Comparison of ENCODE assay signal across 31 mouse cellular contexts in genomic region chr9:54474031-54474430, GRCm38 (mm10). TPM values are rescaled to one million over a fixed set of nuclear protein-coding genes. Genes with fewer than 3 reads are reported as not detected.
DNase-seq lines count a peak whose midpoint lies in the region; ATAC-seq lines count a peak whose summit lies in the region.
"Had no signal": no experiment of that assay in that cellular context is flagged by ENCODE, and none has a peak within 500 bp of the region (broad histone marks: within the 10 kb centered on the region; RNA-seq: fewer than 3 reads in every experiment).

No protein-coding gene starts in this region.

- no peaks in the 10 kb centered on the region for H3K27me3 ChIP-seq in hindbrain, embryonic 11.5 days (ENCODE audit: control insufficient read depth, insufficient read depth, low read length)
- H3K27me3 ChIP-seq in hindbrain, embryonic 14.5 days (ENCODE audit: control insufficient read depth, insufficient read depth, low read length): no peaks in the 10 kb centered on the region
- H3K27me3 ChIP-seq in kidney, embryonic 15.5 days: no peaks in the 10 kb centered on the region
- H3K27me3 ChIP-seq: embryonic facial prominence, embryonic 13.5 days; forebrain, embryonic 15.5 days; hindbrain, embryonic 15.5 days; limb, embryonic 13.5 days had no signal

- 80% methylated on average over 4 of the region's 4 CpGs for WGBS in hindbrain, embryonic 11.5 days
- 53% methylated on average over 4 of the region's 4 CpGs for WGBS in hindbrain, embryonic 14.5 days
- whole genome bisulfite sequencing in kidney, embryonic 15.5 days: 57% methylated on average over 4 of the region's 4 CpGs

- no peak for ATAC-seq in hindbrain, embryonic 11.5 days (ENCODE audit: low FRiP score)
- ATAC-seq in hindbrain, embryonic 14.5 days (ENCODE audit: low FRiP score): no peak
- ATAC-seq in granulocyte monocyte progenitor cell, adult 5-6 weeks (replicated peaks; ENCODE audit: poor library complexity, severe bottlenecking): peak; percentile 46
- ATAC-seq in neutrophil, adult 5-6 weeks (ENCODE audit: extremely low read depth, insufficient number of reproducible peaks, low FRiP score, poor library complexity, severe bottlenecking): peak; percentile 92
- ATAC-seq in kidney, embryonic 15.5 days (replicated peaks; ENCODE audit: low FRiP score): no peak
- ATAC-seq: CD4-positive, CD25-positive, alpha-beta regulatory T cell, adult 4 months; forebrain, embryonic 15.5 days; inflammation-experienced regulatory T-cells, adult 6 months had no signal

- H3K9ac ChIP-seq in hindbrain, embryonic 11.5 days (ENCODE audit: low read depth, low read length): no peak overlapping the region
- no peak overlapping the region for H3K9ac ChIP-seq in hindbrain, embryonic 14.5 days
- no peak overlapping the region for H3K9ac ChIP-seq in kidney, embryonic 15.5 days
- H3K9ac ChIP-seq: embryonic facial prominence, embryonic 13.5 days; forebrain, embryonic 15.5 days; hindbrain, embryonic 15.5 days; limb, embryonic 13.5 days had no signal

- DNase-seq in hindbrain, embryonic 11.5 days (ENCODE audit: low spot score): peak; percentile 2
- DNase-seq in hindbrain, embryonic 14.5 days (ENCODE audit: low spot score): no peak
- peak; percentile 61 for DNase-seq in lung, postnatal 36 days
- no peak for DNase-seq in lung, postnatal 14 days
- no peak for DNase-seq in gastrocnemius, postnatal 10 days
- DNase-seq: adrenal gland, postnatal 10 days; cerebellum, adult 11 months; cerebellum, adult 9-11 months; gastrocnemius, postnatal 25 days; heart, adult 18-20 months; heart, postnatal 36 days; kidney, adult 11 months; kidney, postnatal 10 days; layer of hippocampus, adult 9-11 months; midbrain, embryonic 14.5 days; retina, postnatal 1 day; spleen, adult 18-20 months; thymus, adult 18-20 months; thymus, postnatal 25 days had no signal

- no peaks in the 10 kb centered on the region for H3K4me1 ChIP-seq in hindbrain, embryonic 11.5 days (replicated peaks; ENCODE audit: control insufficient read depth, insufficient read depth, low read length)
- no peaks in the 10 kb centered on the region for H3K4me1 ChIP-seq in hindbrain, embryonic 14.5 days (replicated peaks; ENCODE audit: control insufficient read depth, insufficient read depth, low read length)
- no peaks in the 10 kb centered on the region for H3K4me1 ChIP-seq in kidney, embryonic 15.5 days
- H3K4me1 ChIP-seq: embryonic facial prominence, embryonic 13.5 days; forebrain, embryonic 10.5 days; forebrain, embryonic 15.5 days; hindbrain, embryonic 15.5 days; limb, embryonic 13.5 days had no signal

- H3K9me3 ChIP-seq in hindbrain, embryonic 11.5 days (ENCODE audit: control insufficient read depth, low read length): no peaks in the 10 kb centered on the region
- H3K9me3 ChIP-seq in hindbrain, embryonic 14.5 days (ENCODE audit: control insufficient read depth, low read length): no peaks in the 10 kb centered on the region
- no peaks in the 10 kb centered on the region for H3K9me3 ChIP-seq in kidney, embryonic 15.5 days (replicated peaks)
- H3K9me3 ChIP-seq: embryonic facial prominence, embryonic 13.5 days; forebrain, embryonic 10.5 days; forebrain, embryonic 15.5 days; hindbrain, embryonic 15.5 days; limb, embryonic 13.5 days had no signal

- H3K4me2 ChIP-seq in hindbrain, embryonic 11.5 days (replicated peaks; ENCODE audit: low read depth, low read length): no peak overlapping the region
- H3K4me2 ChIP-seq in hindbrain, embryonic 14.5 days (replicated peaks): no peak overlapping the region
- no peak overlapping the region for H3K4me2 ChIP-seq in kidney, embryonic 15.5 days
- H3K4me2 ChIP-seq: embryonic facial prominence, embryonic 13.5 days; forebrain, embryonic 15.5 days; heart, embryonic 11.5 days; hindbrain, embryonic 15.5 days; limb, embryonic 13.5 days; liver, embryonic 11.5 days had no signal

- no peak overlapping the region for H3K4me3 ChIP-seq in hindbrain, embryonic 11.5 days (ENCODE audit: low read depth, low read length)
- H3K4me3 ChIP-seq in hindbrain, embryonic 14.5 days (replicated peaks; ENCODE audit: low read length): no peak overlapping the region
- H3K4me3 ChIP-seq in kidney, embryonic 15.5 days (replicated peaks): no peak overlapping the region
- H3K4me3 ChIP-seq: embryonic facial prominence, embryonic 13.5 days; forebrain, embryonic 10.5 days; forebrain, embryonic 15.5 days; hindbrain, embryonic 15.5 days; limb, embryonic 13.5 days had no signal

- no peak overlapping the region for H3K27ac ChIP-seq in hindbrain, embryonic 11.5 days (ENCODE audit: low read depth, low read length)
- H3K27ac ChIP-seq in hindbrain, embryonic 14.5 days: no peak overlapping the region
- no peak overlapping the region for H3K27ac ChIP-seq in kidney, embryonic 15.5 days
- H3K27ac ChIP-seq: embryonic facial prominence, embryonic 13.5 days; forebrain, embryonic 10.5 days; forebrain, embryonic 15.5 days; hindbrain, embryonic 15.5 days; limb, embryonic 13.5 days had no signal

- no peaks in the 10 kb centered on the region for H3K36me3 ChIP-seq in hindbrain, embryonic 11.5 days (ENCODE audit: control insufficient read depth, insufficient read depth, low read length)
- peaks cover 38% of the 10 kb centered on the region for H3K36me3 ChIP-seq in hindbrain, embryonic 14.5 days (replicated peaks; ENCODE audit: control insufficient read depth, insufficient read depth)
- H3K36me3 ChIP-seq in kidney, embryonic 15.5 days: no peaks in the 10 kb centered on the region
- H3K36me3 ChIP-seq: embryonic facial prominence, embryonic 13.5 days; forebrain, embryonic 10.5 days; limb, embryonic 13.5 days had no signal

RNA-seq across cellular contexts. Expression of gene Dmxl2, which starts 27.4 kb away (rescaled TPM):
- polyA plus RNA-seq in hindbrain, embryonic 11.5 days (2014; fragmentation: Nextera tagmentation; extraction: Ambion mirVana): 19.4 and 25.8 TPM in 2 replicates
- polyA plus RNA-seq in hindbrain, embryonic 14.5 days (2014; fragmentation: Nextera tagmentation; extraction: Ambion mirVana): 71.2 and 71.8 TPM in 2 replicates
- total RNA-seq in granulocyte monocyte progenitor cell, adult 5-6 weeks (2014; fragmentation: Nextera tagmentation): 5.8 and 14.4 TPM in 2 replicates
- total RNA-seq in granulocyte monocyte progenitor cell, adult 5-6 weeks (2017): 8.7 and 9.2 TPM in 2 replicates
- total RNA-seq in neutrophil, adult 5-6 weeks (2017): 117 and 119 TPM in 2 replicates
- 1 to 10 TPM; 5.5 to 7.0 TPM for total RNA-seq in gastrocnemius, postnatal 10 days (2021)
- 6.3 and 6.5 TPM in 2 replicates for polyA plus RNA-seq in kidney, embryonic 15.5 days (2015; fragmentation: Nextera tagmentation; extraction: Ambion mirVana)

Comparison
In these comparisons a context has a peak if more than half of its experiments do, and no peak if none do; other contexts are left out.
1. DNase-seq: peak in hindbrain, embryonic 11.5 days (single experiment) and lung, postnatal 36 days (single experiment); none in hindbrain, embryonic 14.5 days (single experiment), lung, postnatal 14 days (single experiment) and gastrocnemius, postnatal 10 days (single experiment).
2. ATAC-seq: peak in granulocyte monocyte progenitor cell, adult 5-6 weeks (single experiment) and neutrophil, adult 5-6 weeks (single experiment); none in hindbrain, embryonic 11.5 days (single experiment), hindbrain, embryonic 14.5 days (single experiment) and kidney, embryonic 15.5 days (single experiment).